7 mouse cellular contexts compared by ENCODE assay signal in genomic region chr1:191906571-191907430, GRCm38 (mm10). TPM values are rescaled to one million over a fixed set of nuclear protein-coding genes. Genes with fewer than 3 reads are reported as not detected.
DNase-seq lines count a peak whose midpoint lies in the region; ATAC-seq lines count a peak whose summit lies in the region.

Gene Slc30a1 (plus strand): TSS chr1:191906767.

- WGBS in limb, embryonic 10.5 days = under 1% methylated on average over 102 of the region's 104 CpGs
- under 1% methylated on average over 104 of the region's 104 CpGs for WGBS in midbrain, embryonic 13.5 days

- H3K36me3 ChIP-seq in limb, embryonic 10.5 days = peaks cover 24% of the 10 kb centered on the region
- peaks cover 7% of the 10 kb centered on the region for H3K36me3 ChIP-seq in midbrain, embryonic 13.5 days

- H3K4me2 ChIP-seq in midbrain, embryonic 13.5 days (replicated peaks) = peak within 1 kb of the TSS; percentile 90

- peaks cover 38% of the 10 kb centered on the region for H3K4me1 ChIP-seq in limb, embryonic 10.5 days
- H3K4me1 ChIP-seq in midbrain, embryonic 13.5 days (replicated peaks) = peaks cover 47% of the 10 kb centered on the region

- DNase-seq in adrenal gland, adult 8-10 months = peak; percentile 97
- DNase-seq in embryo, embryonic 9.5 days (ENCODE audit: extremely low spot score) = peak; percentile 98
- DNase-seq in kidney, adult 11 months = peak; percentile 97
- peak; percentile 99 for DNase-seq in limb, embryonic 10.5 days (ENCODE audit: low spot score)
- peak; percentile 98 for DNase-seq in spleen, adult 12 weeks (ENCODE audit: low spot score)

- H3K27me3 ChIP-seq in limb, embryonic 10.5 days (ENCODE audit: low read depth, poor library complexity, severe bottlenecking) = peaks cover 16% of the 10 kb centered on the region
- H3K27me3 ChIP-seq in midbrain, embryonic 13.5 days = no peaks in the 10 kb centered on the region

- peak within 1 kb of the TSS; percentile 90 for H3K27ac ChIP-seq in limb, embryonic 10.5 days
- H3K27ac ChIP-seq in midbrain, embryonic 13.5 days = peak within 1 kb of the TSS; percentile 90

- ATAC-seq in granulocyte monocyte progenitor cell, adult 5-6 weeks (replicated peaks; ENCODE audit: poor library complexity, severe bottlenecking) = peak; percentile 84
- peak; percentile 99 for ATAC-seq in midbrain, embryonic 13.5 days

- peak within 1 kb of the TSS; percentile 92 for H3K4me3 ChIP-seq in limb, embryonic 10.5 days
- H3K4me3 ChIP-seq in midbrain, embryonic 13.5 days (replicated peaks) = peak within 1 kb of the TSS; percentile 93

- H3K9ac ChIP-seq in midbrain, embryonic 13.5 days (replicated peaks) = peak within 1 kb of the TSS; percentile 87

- H3K9me3 ChIP-seq in limb, embryonic 10.5 days (replicated peaks) = no peaks in the 10 kb centered on the region
- H3K9me3 ChIP-seq in midbrain, embryonic 13.5 days = no peaks in the 10 kb centered on the region

RNA-seq across cellular contexts. Expression of gene Slc30a1, which starts in this region (rescaled TPM):
- 10 to 100 TPM; 20.4 to 26.5 (median 21.1) TPM for total RNA-seq in adrenal gland, adult 8-10 months (2022)
- total RNA-seq in granulocyte monocyte progenitor cell, adult 5-6 weeks (2014; fragmentation: Nextera tagmentation) = 4.5 and 4.6 TPM in 2 replicates
- 4.7 and 8.7 TPM in 2 replicates for total RNA-seq in granulocyte monocyte progenitor cell, adult 5-6 weeks (2017)
- polyA plus RNA-seq in limb, embryonic 10.5 days (2016; fragmentation: Nextera tagmentation; extraction: Ambion mirVana) = 1.5 and 2.1 TPM in 2 replicates
- 1.8 and 2.1 TPM in 2 replicates for polyA plus RNA-seq in midbrain, embryonic 13.5 days (2015; fragmentation: Nextera tagmentation; extraction: Ambion mirVana)

Comparison
In these comparisons a context has a peak if more than half of its experiments do, and no peak if none do; other contexts are left out.
1. Peak in every context shown above with its lines: DNase-seq, ATAC-seq, H3K4me3 ChIP-seq and H3K27ac ChIP-seq.